Mouse (Mus musculus) heart, adult 2 months (tissue): ENCODE data around the gene Gm10912.

Experiments
- CTCF ChIP-seq: fragments of 200-600 bp; IDR thresholded peaks from 2 replicates; pipeline ENCODE4 v1.8.1; 2022; ENCODE audit warnings: antibody characterized with exemption, mild to moderate bottlenecking, moderate library complexity
- POLR2A ChIP-seq: fragments of 200-500 bp; IDR thresholded peaks from 2 replicates; pipeline ENCODE4 v1.6.1; 2011; ENCODE audit warnings: mild to moderate bottlenecking, low read depth, low read length, control low read depth; ENCODE audit not compliant: insufficient read depth

GRCm38 (mm10) chr2:104059786-104060185 lies 5.8 kb upstream of the Gm10912 start:
- TF ChIP-seq POLR2A (no peak), CTCF (no peak)
